Mouse (Mus musculus) CH12.LX (cell line): ENCODE measurements at regions not wholly inside any gene's neighbourhood (a gene's known extent, or its start where the extent isn't known, plus 50 kb on each side); places are given as distances from the start of the nearest gene placed in this dataset.

ENCODE experiments used
- CHD2 ChIP-seq: IDR thresholded peaks from 2 replicates; pipeline ENCODE4 v1.6.1; 2011; ENCODE audit warnings: low read length, improper control_type of control experiment
- CTCF ChIP-seq, 2 experiments: IDR thresholded peaks in 1 of 2; conservative IDR thresholded peaks in 1 of 2; 2 replicates each; pipeline ENCODE4 v1.5.1; 2011 to 2012; ENCODE audit warnings: low read depth in 2 of 2, low read length in 2 of 2, improper control_type of control experiment in 1 of 2, inconsistent platforms in 1 of 2, mild to moderate bottlenecking in 1 of 2, moderate library complexity in 1 of 2
- EP300 ChIP-seq: IDR thresholded peaks from 2 replicates; pipeline ENCODE4 v1.6.1; 2011; ENCODE audit warnings: low read length, improper control_type of control experiment
- IRF4 ChIP-seq: IDR thresholded peaks from 2 replicates; pipeline ENCODE4 v1.6.1; 2014; ENCODE audit warnings: low read depth, mild to moderate bottlenecking, inconsistent platforms, low read length, improper control_type of control experiment
- MAX ChIP-seq: IDR thresholded peaks from 2 replicates; pipeline ENCODE4 v1.6.1; 2011; ENCODE audit warnings: low read length, improper control_type of control experiment
- POLR2A ChIP-seq: IDR thresholded peaks from 2 replicates; pipeline ENCODE4 v1.6.1; 2011; ENCODE audit warnings: low read depth, mild to moderate bottlenecking, improper control_type of control experiment, low read length
- UBTF ChIP-seq: IDR thresholded peaks from 2 replicates; pipeline ENCODE4 v1.6.1; 2012; ENCODE audit warnings: low read depth, mild to moderate bottlenecking, inconsistent platforms, low read length, improper control_type of control experiment, moderate library complexity
- USF2 ChIP-seq: conservative IDR thresholded peaks from 2 replicates; pipeline ENCODE4 v1.6.1; 2011; ENCODE audit warnings: low read depth, low read length, improper control_type of control experiment
- ZC3H11A ChIP-seq: IDR thresholded peaks from 2 replicates; pipeline ENCODE4 v1.6.1; 2012; ENCODE audit warnings: low read depth, mild to moderate bottlenecking, inconsistent platforms, low read length, improper control_type of control experiment
- ZKSCAN1 ChIP-seq: IDR thresholded peaks from 2 replicates; pipeline ENCODE4 v1.6.1; 2012; ENCODE audit warnings: low read depth, inconsistent platforms, low read length, improper control_type of control experiment, borderline replicate concordance

GRCm38 (mm10) chr11:66745479-66745878 is 166.3 kb upstream of the Pirt start:
- TF ChIP-seq CTCF (conservative IDR thresholded peaks at IDR 0.05 in 1 of 2, IDR thresholded peaks at IDR 0.05 in 1 of 2; ENCODE audit: low read depth in 2 of 2, low read length in 2 of 2), result no peak
- no peak for TF ChIP-seq ZC3H11A
- no peak for TF ChIP-seq ZKSCAN1
- no peak for TF ChIP-seq UBTF
- no peak for TF ChIP-seq MAX
- TF ChIP-seq POLR2A, result no peak
- no peak for TF ChIP-seq EP300
- no peak for TF ChIP-seq CHD2
- TF ChIP-seq USF2, result no peak
- TF ChIP-seq IRF4, result no peak
